Mouse (Mus musculus): ENCODE results near the gene Krtap13-1.
"Not testable (repeated sequence)": the region's sequence is repeated elsewhere in the genome, so short reads cannot be mapped to it uniquely, and the experiment has no call there.

Krtap13-1 gene

GRCm38 (mm10) chr16:88728812-88729275 is at the start of gene Krtap13-1:
Gene Krtap13-1 (plus strand): TSS chr16:88728862.
- no peak for DNase-seq

GRCm38 (mm10) chr16:88679099-88679498 is 49.6 kb upstream of the Krtap13-1 start:
- DNase-seq = no peak

- no peak for DNase-seq
Observed at GRCm38 (mm10) chr16:88681282-88681681, 47.4 kb upstream of the Krtap13-1 start.

GRCm38 (mm10) chr16:88696256-88696655 is 32.4 kb upstream of the Krtap13-1 start:
- no peak for DNase-seq

- DNase-seq = peak; percentile 7 to 15
Observed at GRCm38 (mm10) chr16:88701072-88701864, 27.4 kb upstream of the Krtap13-1 start.

- no peak for DNase-seq
Observed at GRCm38 (mm10) chr16:88707496-88708012, 21.1 kb upstream of the Krtap13-1 start, which contains the start of gene 2310061N02Rik. Gene 2310061N02Rik (minus strand): TSS chr16:88707962.

- DNase-seq = no peak
Observed at GRCm38 (mm10) chr16:88710757-88711156, 17.9 kb upstream of the Krtap13-1 start.

- DNase-seq = no peak
Observed at GRCm38 (mm10) chr16:88711245-88711644, 17.4 kb upstream of the Krtap13-1 start.

- DNase-seq = no peak
Observed at GRCm38 (mm10) chr16:88716549-88716948, 12.1 kb upstream of the Krtap13-1 start.

GRCm38 (mm10) chr16:88720031-88720430 is 8.6 kb upstream of the Krtap13-1 start:
- no peak for DNase-seq

- DNase-seq = no peak
Observed at GRCm38 (mm10) chr16:88735391-88735790, 6.7 kb downstream of the Krtap13-1 start.

GRCm38 (mm10) chr16:88744750-88745340 is 16.2 kb downstream of the Krtap13-1 start:
- no peak for DNase-seq

GRCm38 (mm10) chr16:88747943-88748342 is 19.3 kb downstream of the Krtap13-1 start:
- no peak for DNase-seq

- not testable (repeated sequence) for DNase-seq
Observed at GRCm38 (mm10) chr16:88751535-88751934, 22.9 kb downstream of the Krtap13-1 start, which contains the start of gene Krtap13. Gene Krtap13 (minus strand): TSS chr16:88751635.

- not testable (repeated sequence) for DNase-seq
Observed at GRCm38 (mm10) chr16:88758547-88758946, 29.9 kb downstream of the Krtap13-1 start, which contains the start of gene 2310034C09Rik. Gene 2310034C09Rik (plus strand): TSS chr16:88758847.

GRCm38 (mm10) chr16:88774106-88774505 is 45.4 kb downstream of the Krtap13-1 start, which contains the start of gene 2310057N15Rik:
Gene 2310057N15Rik (minus strand): TSS chr16:88774206.
- no peak for DNase-seq

- DNase-seq = no peak
Observed at GRCm38 (mm10) chr16:88777596-88777995, 48.9 kb downstream of the Krtap13-1 start, which contains the start of gene Gm5965. Gene Gm5965 (plus strand): TSS chr16:88777896.

Data from kidney, postnatal 4 days (tissue).